Mouse (Mus musculus): Measurements from ENCODE around the gene Mettl5. TPM values are rescaled to one million over a fixed set of nuclear protein-coding genes. Genes with fewer than 3 reads are reported as not detected.
"Not testable (repeated sequence)": the region's sequence is repeated elsewhere in the genome, so short reads cannot be mapped to it uniquely, and the experiment has no call there.

The Mettl5 gene
- 10 to 100 TPM; 21.6 to 22.6 TPM for total RNA-seq (2021)
- long read RNA-seq, experiment 1, transcript Mettl5-201 (7 exons, 968 nt): major isoform, 14 of 21 reads
- long read RNA-seq, experiment 1, partial matches to known transcripts: 2 of 21 reads
- long read RNA-seq, experiment 1, other reads (novel, unspliced or antisense): 1 of 21 reads
- long read RNA-seq, experiment 2, transcript Mettl5-201 (7 exons, 968 nt): major isoform, 7 of 8 reads
- long read RNA-seq, experiment 2, partial matches to known transcripts: 0 of 8 reads
- long read RNA-seq, experiment 2, other reads (novel, unspliced or antisense): 0 of 8 reads

DNA sequence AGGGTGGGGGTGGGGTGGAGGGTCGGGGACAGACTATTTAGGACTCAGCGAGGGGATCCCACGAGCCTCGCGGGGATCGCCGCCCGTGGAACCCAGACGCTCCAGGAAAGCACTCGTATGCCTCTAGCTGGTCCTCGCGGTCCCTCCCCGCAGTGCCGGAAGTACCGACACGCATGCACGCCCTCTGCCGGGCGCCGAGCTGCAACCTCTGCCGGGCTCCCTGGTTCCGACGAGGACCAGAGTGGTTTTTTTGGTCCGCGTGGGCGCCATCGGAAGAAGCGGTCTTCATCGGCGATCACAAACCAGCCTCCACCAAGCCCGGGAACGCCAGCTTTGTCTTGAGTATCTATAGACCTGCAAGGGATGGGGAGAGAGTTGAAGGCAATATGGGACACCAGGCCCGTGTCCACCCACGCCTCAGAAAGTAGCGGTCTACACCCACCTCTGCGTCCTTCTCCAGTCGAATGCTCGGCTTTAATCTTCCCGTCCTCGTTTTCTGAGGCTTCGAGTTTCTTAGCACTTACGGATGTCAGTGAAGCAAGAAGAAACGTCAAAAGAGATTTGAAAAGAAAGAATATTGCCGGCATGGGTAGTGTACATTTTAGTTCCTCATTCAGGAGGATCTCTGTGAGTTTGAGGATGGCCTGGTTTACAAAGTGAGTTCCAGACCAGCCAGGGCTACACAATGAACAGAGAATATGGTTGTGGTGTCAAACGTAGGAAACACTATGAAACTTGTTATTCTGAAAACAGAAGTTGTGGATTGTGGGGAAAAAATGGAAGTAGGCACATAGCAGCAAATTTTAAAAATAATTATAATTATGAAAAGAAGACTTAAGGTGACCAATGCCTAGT lies at the start of gene Mettl5:
Gene Mettl5 (minus strand): TSS at position 165 of the 855 bp plus-strand sequence.
- peak; percentile 91 to 92 for DNase-seq

DNA sequence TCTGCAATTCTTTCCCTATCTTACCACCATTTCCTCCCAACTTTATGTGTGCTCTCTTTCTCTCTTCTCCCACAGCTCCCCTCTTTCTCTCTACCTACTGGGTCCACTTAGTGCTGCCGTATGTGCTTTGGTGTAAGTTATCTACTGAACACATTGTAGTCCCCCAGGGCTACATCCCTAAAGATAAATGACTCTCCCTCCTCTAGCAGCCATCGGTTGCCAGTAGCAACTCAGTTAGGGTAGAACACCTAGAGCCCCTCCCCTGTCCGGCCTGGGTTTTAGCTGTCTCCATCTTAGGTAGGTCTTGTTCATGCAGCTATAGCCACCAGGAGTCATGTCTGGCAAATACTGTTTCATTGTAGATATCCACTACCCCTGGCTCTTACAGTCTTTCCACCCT lies 39.5 kb upstream of the Mettl5 start:
- DNase-seq: no peak

GRCm38 (mm10) chr2:69917301-69917700 lies 31.9 kb upstream of the Mettl5 start:
- no peak for DNase-seq

GRCm38 (mm10) chr2:69912801-69913200 lies 27.4 kb upstream of the Mettl5 start:
- no peak for DNase-seq

GRCm38 (mm10) chr2:69907394-69907793 lies 22.0 kb upstream of the Mettl5 start:
- not testable (repeated sequence) for DNase-seq

- DNase-seq: no peak
Observed at GRCm38 (mm10) chr2:69903541-69903940, 18.1 kb upstream of the Mettl5 start.

- DNase-seq: peak; percentile 79 to 80
Observed at GRCm38 (mm10) chr2:69897618-69898575, 12.5 kb upstream of the Mettl5 start.

GRCm38 (mm10) chr2:69897039-69897617 lies 11.7 kb upstream of the Mettl5 start, which contains the start of gene Ubr3:
Gene Ubr3, plus strand, starts transcription at chr2:69897246.
- peak; percentile 98 for DNase-seq

DNA sequence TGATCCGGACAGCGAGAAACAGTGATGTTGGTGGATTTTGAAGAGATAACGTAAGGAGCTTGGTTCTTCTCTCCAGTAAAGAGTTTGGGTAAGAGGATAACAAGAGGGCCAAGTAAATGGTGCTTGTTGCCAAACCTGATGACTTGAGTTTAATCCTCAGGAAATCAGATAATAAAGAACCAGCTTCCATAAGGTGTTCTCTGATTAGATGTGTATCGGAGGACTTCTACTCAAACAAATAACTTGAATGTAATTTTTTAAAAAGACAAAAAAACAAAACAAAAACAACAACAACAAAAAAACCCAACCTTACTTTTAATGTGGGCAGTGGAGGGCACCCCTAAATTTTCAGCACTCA lies 10.8 kb upstream of the Mettl5 start:
- no peak for DNase-seq

DNA sequence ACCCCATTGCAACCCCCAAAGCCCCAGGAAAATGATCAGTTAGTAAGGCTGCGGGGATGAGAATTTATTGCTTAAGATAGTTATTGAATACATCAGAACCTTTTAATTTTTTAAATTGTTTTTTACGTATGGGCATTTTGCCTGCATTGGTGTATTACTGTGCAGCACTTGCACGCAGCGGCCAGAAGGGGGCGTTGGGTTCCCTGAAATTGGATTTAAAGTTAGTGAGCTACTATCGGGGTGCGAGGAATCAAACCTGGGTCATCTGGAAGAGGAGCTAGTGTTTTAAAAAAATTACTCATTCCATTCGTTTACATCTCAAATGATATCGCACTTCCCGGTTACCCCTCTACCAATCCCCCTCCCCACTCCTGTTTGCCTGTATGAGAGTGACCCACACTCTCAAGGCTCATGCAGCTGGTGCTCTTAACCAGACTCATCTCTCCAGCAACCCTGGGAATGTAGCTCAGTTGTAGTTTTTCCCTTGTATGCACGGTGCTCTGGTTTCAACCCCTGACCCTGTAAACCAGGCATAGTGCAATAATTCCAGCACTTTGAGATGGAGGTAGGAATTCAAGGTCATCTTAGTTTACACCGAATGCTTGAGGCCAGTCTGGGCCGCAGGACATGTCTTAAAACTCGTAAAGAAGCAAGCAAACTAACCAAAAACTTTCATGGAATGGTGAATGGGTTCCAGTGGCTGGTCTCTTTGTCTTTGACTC lies 10.2 kb upstream of the Mettl5 start:
- DNase-seq: no peak

DNA sequence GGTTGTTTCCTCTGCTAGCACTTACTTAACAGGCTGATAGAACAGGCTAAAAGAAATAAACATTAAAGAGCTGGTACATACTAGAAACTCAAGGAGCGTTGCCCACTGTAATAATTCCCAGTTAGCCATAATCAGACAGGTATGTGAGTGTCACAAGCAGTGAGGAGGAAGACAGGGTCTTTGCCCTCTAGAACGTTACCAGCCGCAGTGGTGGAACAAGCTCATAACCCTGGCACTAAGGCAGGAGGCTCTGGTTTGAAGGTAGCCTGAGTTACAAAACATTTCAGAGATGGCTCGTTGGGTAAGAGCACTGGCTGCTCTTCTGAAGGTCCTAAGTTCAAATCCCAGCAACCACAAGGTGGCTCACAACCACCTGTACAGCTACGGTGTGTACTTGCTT lies 8.5 kb upstream of the Mettl5 start:
- no peak for DNase-seq

DNA sequence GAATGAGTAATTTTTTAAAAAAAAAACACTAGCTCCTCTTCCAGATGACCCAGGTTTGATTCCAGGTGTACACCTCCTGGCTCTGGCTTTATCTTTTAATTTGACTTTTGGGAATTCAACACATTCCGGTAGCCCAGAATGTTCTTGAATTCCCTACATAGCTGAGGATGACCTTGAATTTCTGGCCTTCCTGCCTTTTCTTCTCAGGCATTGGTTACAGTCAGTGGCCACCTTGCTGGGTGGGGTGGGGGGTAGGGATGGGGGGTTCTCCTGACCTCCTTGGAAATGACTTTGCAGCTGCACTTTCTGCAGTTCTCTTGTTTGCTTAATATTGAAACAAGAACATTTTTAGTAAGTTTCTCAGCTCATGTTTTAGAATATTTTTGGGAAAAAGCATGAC lies 7.7 kb upstream of the Mettl5 start:
- no peak for DNase-seq

DNA sequence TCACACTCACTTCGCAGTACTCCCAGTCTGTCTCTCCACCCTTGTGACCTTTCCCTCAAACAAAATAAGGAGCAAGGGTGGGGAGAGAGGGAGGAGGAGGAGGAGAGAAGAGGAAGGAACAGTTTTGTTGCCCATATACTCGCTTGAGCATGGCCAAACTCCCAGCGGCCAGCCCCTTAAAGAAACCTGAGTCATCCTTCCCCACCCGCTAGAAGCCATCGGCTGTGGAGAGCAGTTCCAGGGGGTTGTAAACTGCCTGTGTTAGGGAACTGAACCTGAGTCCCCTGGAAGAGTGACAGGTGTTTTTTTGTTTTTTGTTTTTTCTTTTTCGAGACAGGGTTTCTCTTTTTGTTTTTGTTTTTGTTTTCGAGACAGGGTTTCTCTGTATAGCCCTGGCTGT lies 5.4 kb upstream of the Mettl5 start:
- no peak for DNase-seq

GRCm38 (mm10) chr2:69888957-69889356 lies 3.5 kb upstream of the Mettl5 start:
- DNase-seq: no peak

- DNase-seq: no peak
Observed at GRCm38 (mm10) chr2:69885050-69885449, 365 bp downstream of the Mettl5 start.

GRCm38 (mm10) chr2:69884581-69884980 lies 834 bp downstream of the Mettl5 start:
- DNase-seq: no peak

GRCm38 (mm10) chr2:69883990-69884391 lies 1.4 kb downstream of the Mettl5 start:
- no peak for DNase-seq

GRCm38 (mm10) chr2:69862117-69862657 lies 23.2 kb downstream of the Mettl5 start:
- peak in 1 of 2 experiments; percentile 16 for DNase-seq

DNA sequence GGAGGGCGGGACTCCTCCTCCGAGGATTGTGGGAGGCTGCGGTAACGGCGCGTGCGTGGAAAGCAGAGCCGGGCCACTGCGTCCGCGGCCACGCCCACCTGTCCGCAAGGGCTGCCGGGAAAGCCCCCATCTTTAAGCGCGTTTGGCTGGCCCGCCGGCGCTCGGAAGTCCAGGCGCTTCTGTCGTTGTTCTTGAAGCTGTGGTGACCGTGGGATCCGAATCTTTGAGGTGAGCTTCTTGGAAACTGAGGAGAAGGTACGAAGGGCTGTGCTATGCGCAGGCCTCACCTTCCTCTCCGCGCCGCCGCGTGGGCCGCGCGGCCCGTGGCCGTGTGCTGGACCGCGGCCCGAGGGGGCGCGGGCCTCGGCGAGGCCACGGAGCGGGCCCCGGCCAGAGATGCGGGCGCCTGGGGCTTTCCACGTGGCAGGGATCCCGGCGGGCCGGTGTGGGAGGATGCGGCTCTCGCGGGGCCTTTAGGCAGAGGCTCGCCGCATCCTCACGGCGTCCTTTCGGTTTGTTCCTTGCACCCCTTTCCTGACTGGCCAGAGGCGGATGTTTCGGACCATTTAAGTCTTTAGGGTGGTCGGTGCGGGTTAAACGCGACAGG lies 23.8 kb downstream of the Mettl5 start, which contains the start of gene Ssb:
Gene Ssb (plus strand): TSS at position 78 of the 607 bp plus-strand sequence.
- peak; percentile 94 to 96 for DNase-seq

- peak; percentile 51 to 54 for DNase-seq
Observed at GRCm38 (mm10) chr2:69860972-69861452, 24.4 kb downstream of the Mettl5 start.
